Mouse (Mus musculus) heart, adult 2 months (tissue): Measurements from ENCODE around the gene Serpina11.

Source experiments
- CTCF ChIP-seq: fragments of 200-600 bp; IDR thresholded peaks from 2 replicates; pipeline ENCODE4 v1.8.1; 2022; ENCODE audit warnings: antibody characterized with exemption, mild to moderate bottlenecking, moderate library complexity
- POLR2A ChIP-seq: fragments of 200-500 bp; IDR thresholded peaks from 2 replicates; pipeline ENCODE4 v1.6.1; 2011; ENCODE audit warnings: mild to moderate bottlenecking, low read depth, low read length, control low read depth; ENCODE audit not compliant: insufficient read depth

- TF ChIP-seq POLR2A (no peak), CTCF (no peak)
Measured at GRCm38 (mm10) chr12:103996513-103996912, 6.8 kb upstream of the Serpina11 start.
